Mouse (Mus musculus) granulocyte monocyte progenitor cell, adult 5-6 weeks (primary cell): ENCODE data around the gene Alkal2. TPM values are rescaled to one million over a fixed set of nuclear protein-coding genes. Genes with fewer than 3 reads are reported as not detected.
A peak's percentile ranks its signal among the peaks of the same experiment; 100 is the strongest.

Experiments used
- ATAC-seq: replicated peaks from 2 replicates; pipeline ENCODE4 v1.8.0; 2016; ENCODE audit warnings: mild to moderate bottlenecking, moderate TSS enrichment, inconsistent platforms; ENCODE audit not compliant: poor library complexity, severe bottlenecking
- total RNA-seq, 2 experiments: library from RNA; stranded (forward) in 1 of 2; stranded (reverse) in 1 of 2; fragments of 200-712, 200-1000 nt in 1 of 2; fragments of >200 nt in 1 of 2; fragmentation: Nextera tagmentation in 1 of 2; gene quantifications; 2 replicates each; pipeline ENCODE4 v1.2.3; 2014 to 2017

Gene Alkal2
- total RNA-seq, 2 experiments from 2014 or later: not detected

DNA sequence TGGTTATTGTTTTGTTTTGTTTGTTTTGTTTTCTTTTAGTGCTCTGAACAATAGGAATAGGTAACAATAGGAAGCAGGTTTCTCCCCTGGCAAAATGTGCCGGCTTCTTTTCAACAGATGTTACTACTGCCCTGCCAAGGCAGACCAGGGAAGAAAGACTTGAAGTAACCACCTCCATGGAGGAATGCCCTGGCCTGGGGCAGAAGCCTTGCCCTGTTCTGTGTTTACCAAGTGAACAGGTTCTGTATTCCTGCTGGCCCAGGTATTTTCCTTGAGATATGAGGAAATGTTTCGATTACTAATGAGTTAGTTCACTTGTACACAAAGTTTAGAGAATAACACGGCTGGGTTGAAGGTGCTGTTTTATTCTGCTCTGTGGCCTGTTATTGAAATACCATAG lies 28.7 kb downstream of the Alkal2 start:
- no peak for ATAC-seq

DNA sequence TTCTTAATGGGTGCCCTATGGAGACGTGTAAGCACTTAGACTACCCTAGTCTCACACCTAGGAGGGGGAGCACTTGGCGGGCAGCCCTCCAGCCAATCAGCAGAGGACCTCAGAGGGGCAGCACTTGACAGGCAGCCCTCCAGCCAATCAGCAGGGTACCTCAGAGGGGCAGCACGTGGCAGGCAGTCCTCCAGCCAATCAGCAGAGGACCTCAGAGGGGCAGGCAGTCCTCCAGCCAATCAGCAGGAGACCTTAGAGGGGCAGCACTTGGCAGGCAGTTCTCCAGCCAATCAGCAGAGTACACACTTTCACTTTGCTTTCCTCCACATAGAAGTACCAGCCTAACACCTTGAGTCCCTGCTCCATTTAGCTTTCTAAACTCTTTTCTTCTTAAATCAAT lies 38.3 kb downstream of the Alkal2 start:
- ATAC-seq: peak; percentile 30; the same call in 1 of the 2 replicates

DNA sequence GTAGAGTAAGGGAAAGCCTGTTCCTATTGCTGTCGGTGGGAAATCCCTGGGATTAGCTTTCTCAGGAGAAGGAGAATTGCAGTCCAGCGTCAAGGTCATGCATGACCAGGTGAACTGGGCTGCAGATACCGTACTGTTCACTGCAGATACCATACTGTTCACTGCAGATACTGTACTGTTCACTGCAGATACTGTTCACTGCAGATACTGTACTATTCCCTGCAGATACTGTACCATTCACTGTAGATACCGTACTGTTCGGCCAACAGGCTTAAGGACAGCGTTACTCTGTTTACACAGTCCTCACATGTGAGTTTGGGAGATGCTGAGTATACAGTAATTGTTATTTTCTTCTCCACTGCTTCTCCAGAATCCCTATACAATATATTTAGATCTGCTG lies 44.1 kb downstream of the Alkal2 start:
- ATAC-seq: no peak

DNA sequence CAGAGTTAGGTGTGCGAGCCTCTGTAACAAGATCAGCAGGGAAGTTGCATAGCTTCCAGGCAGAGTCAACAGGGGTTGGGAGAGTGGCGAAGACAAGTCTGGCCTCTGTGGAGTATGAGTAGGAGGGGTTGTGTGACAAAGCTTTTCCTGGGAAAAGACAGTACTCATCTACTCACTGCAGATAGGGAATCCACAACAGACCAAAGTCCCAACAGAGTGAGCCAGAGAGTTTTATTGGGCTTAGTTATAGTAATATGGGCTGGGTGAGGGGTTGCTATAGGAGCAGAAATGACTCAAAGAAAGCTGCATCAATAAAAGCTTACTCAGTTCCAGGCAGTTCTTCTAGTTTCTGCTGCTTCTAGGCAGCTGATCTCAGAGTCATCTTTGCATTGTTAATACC lies 49.2 kb downstream of the Alkal2 start:
- no peak for ATAC-seq

DNA sequence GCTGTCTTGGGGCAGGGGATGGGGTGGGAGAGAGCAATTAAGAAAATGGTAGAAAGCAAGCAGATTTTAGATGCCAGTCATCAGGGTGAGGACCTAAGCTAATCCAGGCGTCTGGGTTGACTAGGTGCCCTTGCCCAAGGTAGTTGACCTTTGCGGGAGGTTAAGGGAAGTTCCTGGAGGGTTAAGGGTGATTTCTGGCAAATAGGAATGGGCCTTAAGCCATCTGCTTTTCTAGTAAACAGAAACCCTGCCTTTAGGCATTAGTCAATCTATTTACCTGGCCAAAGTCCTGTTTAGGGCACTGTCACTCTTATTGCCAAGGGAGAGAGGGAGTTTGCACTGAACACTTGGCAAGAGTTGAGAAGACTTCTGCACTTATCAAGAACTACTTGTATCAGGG lies 52.8 kb downstream of the Alkal2 start:
- ATAC-seq: no peak

Other genes with a start within 250 kb of the Alkal2 start
- 55.3 and 61.0 TPM in 2 replicates for gene Acp1, start 27.3 kb downstream of the Alkal2 start, total RNA-seq (2014; fragmentation: Nextera tagmentation)
- gene Acp1, start 27.3 kb downstream of the Alkal2 start, total RNA-seq (2017): 69.7 and 69.8 TPM in 2 replicates
- 0.28 and 2.4 TPM in 2 replicates for gene Sh3yl1, start 27.3 kb downstream of the Alkal2 start, total RNA-seq (2014; fragmentation: Nextera tagmentation)
- 1.2 and 3.0 TPM in 2 replicates for gene Sh3yl1, start 27.3 kb downstream of the Alkal2 start, total RNA-seq (2017)
- not detected in 2 replicates for gene Fam110c, start 189.5 kb downstream of the Alkal2 start, total RNA-seq (2014; fragmentation: Nextera tagmentation)
- 0.31 TPM in 1 of 2 replicates, not detected in the other for gene Fam110c, start 189.5 kb downstream of the Alkal2 start, total RNA-seq (2017)